Mouse (Mus musculus) neural tube, embryonic 15.5 days (tissue): ENCODE data around the gene Arap2. TPM values are rescaled to one million over a fixed set of nuclear protein-coding genes. Genes with fewer than 3 reads are reported as not detected.
A peak's percentile ranks its signal among the peaks of the same experiment; 100 is the strongest.

ENCODE experiments used
- ATAC-seq: fragments of 200-750 bp; cut with Nextera tagmentation; 2 replicates; pipeline ENCODE4 v1.8.0; 2017; ENCODE audit warnings: mild to moderate bottlenecking, moderate TSS enrichment, moderate library complexity; ENCODE audit not compliant: low FRiP score
- H3K27ac ChIP-seq: fragments of 300-500 bp; sonication (generic); replicated peaks from 2 replicates; pipeline ENCODE4 v1.5.1; 2015; ENCODE audit warnings: mild to moderate bottlenecking, inconsistent platforms
- H3K27me3 ChIP-seq: fragments of 300-500 bp; sonication (generic); replicated peaks from 2 replicates; pipeline ENCODE4 v1.6.1; 2015; ENCODE audit warnings: inconsistent platforms
- H3K36me3 ChIP-seq: fragments of 300-500 bp; sonication (generic); 2 replicates; pipeline ENCODE4 v1.6.1; 2015; ENCODE audit warnings: inconsistent platforms
- H3K4me1 ChIP-seq: fragments of 300-500 bp; sonication (generic); 2 replicates; pipeline ENCODE4 v1.6.1; 2015; ENCODE audit warnings: inconsistent platforms
- H3K4me2 ChIP-seq: fragments of 300-500 bp; sonication (generic); 2 replicates; pipeline ENCODE4 v1.6.1; 2015; ENCODE audit warnings: inconsistent platforms, mild to moderate bottlenecking, moderate library complexity
- H3K4me3 ChIP-seq: fragments of 300-500 bp; sonication (generic); replicated peaks from 2 replicates; pipeline ENCODE4 v1.5.1; 2015; ENCODE audit warnings: mild to moderate bottlenecking, inconsistent platforms
- H3K9ac ChIP-seq: fragments of 300-500 bp; sonication (generic); replicated peaks from 2 replicates; pipeline ENCODE4 v1.6.1; 2015; ENCODE audit warnings: mild to moderate bottlenecking, inconsistent platforms
- H3K9me3 ChIP-seq: fragments of 300-500 bp; sonication (generic); replicated peaks from 2 replicates; pipeline ENCODE4 v1.6.1; 2016; ENCODE audit warnings: inconsistent platforms
- WGBS: fragments of 180-500 bp; shearing (Covaris S2); methylation state at CpG from one replicate; pipeline ENCODE4 v1.1.7; 2015; ENCODE audit warnings: mixed read lengths; 5-methylcytosine and 5-hydroxymethylcytosine counted together
- polyA plus RNA-seq: library from polyadenylated mRNA; unstranded; fragments of >200 nt; fragmentation: Nextera tagmentation; extraction: Ambion mirVana; gene quantifications from 2 replicates; pipeline ENCODE4 v1.2.1, GENCODE M21; 2015

Gene Arap2
- polyA plus RNA-seq, 1 experiment from 2014 or later, result 6.4 TPM

DNA sequence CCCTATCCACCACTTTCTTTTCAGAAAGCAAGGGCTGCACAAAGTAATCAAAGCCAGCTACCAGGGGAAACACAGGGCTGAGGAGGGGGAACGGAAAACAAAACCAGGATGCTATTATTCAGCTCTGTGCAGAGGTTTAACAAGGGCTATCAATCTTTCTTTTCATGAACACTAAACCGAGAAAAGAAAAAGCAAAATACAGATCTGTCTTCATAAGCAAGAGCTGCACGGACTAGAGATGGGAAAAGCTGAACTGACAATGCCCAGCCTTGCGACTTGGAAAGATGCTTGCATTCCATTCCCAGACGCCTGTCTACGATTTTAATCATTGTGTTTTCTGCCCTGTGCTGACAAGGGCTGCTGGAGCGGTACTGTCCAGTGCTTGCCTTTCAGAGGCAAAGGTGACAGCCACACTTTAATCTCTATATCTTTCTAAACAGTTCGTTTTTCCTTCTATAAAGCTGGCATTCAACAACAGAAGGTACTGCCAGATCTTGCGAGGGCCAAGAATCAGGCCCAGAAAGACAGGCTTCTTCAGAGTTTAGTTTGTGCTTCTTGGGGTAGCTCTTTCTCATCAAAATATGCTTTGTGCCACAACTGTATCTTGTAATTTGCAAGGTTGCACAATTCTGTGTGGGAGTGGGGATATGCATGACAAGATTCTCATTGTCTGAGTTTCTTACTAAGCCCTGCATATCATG is 93.1 kb downstream of the Arap2 start:
- 12% methylated on average over 9 of the region's 9 CpGs for WGBS
- peak overlapping the region; percentile 33 for H3K4me2 ChIP-seq

DNA sequence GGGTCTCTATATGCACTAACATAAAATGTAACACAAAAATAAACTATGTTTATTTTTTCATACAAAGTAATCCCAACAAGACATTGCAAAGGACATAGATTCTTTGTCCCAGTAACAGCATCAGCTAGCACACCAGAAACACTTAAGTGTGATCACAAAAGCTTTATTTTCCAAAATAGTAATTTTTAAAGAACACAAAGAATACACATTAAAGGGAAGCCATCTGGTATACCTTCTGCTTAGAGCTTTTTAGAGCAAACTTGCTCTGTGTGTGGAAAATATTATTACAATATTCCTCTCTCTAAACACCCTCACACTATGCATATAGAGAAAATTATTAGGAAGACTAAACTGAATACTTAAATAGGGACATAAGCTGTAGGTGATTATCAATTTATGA is 100.6 kb downstream of the Arap2 start:
- Histone ChIP-seq H3K4me3 (no peak overlapping the region), H3K9me3 (no peaks in the 10 kb centered on the region), H3K9ac (no peak overlapping the region), H3K4me2 (no peak overlapping the region), H3K4me1 (0 out of 2 replicates have a peak, but pooled peaks cover 3% of the 10 kb centered on the region), H3K36me3 (no peaks in the 10 kb centered on the region), H3K27ac (no peak overlapping the region), H3K27me3 (no peaks in the 10 kb centered on the region)
- ATAC-seq, result no peak

More for the DNA sequence above, 93.1 kb downstream of the Arap2 start:
- Histone ChIP-seq H3K4me1 (peaks cover 7% of the 10 kb centered on the region), H3K9me3 (no peaks in the 10 kb centered on the region), H3K36me3 (no peaks in the 10 kb centered on the region), H3K9ac (no peak overlapping the region), H3K27me3 (no peaks in the 10 kb centered on the region), H3K27ac (peak overlapping the region; percentile 48), H3K4me3 (no peak overlapping the region)
- no peak; the same call in 1 of the 2 replicates for ATAC-seq

DNA sequence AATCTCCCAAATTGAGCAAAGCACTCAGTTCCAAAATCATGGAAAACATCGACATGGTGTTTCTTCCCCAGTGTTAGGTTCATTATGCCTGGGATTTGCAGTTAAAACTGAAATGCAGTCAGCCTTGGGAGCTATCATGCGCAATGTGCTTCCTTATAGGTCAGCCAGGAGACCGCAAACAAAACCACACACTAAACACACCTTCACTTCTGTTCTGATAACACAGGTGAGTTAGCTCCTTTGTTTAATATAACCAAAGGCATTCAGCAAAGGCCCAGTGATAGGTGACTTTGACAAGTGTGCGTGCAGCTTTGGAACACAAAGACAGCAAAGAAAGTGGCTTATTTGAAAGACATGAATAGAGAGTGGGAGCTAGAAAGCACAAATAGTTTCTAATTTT is 101.1 kb downstream of the Arap2 start:
- Histone ChIP-seq H3K27me3 (no peaks in the 10 kb centered on the region), H3K36me3 (no peaks in the 10 kb centered on the region), H3K4me2 (no peak overlapping the region), H3K27ac (no peak overlapping the region), H3K4me1 (0 out of 2 replicates have a peak, but pooled peaks cover 3% of the 10 kb centered on the region), H3K4me3 (no peak overlapping the region), H3K9me3 (no peaks in the 10 kb centered on the region), H3K9ac (no peak overlapping the region)
- WGBS, result 66% methylated on average over 4 of the region's 4 CpGs
- no peak for ATAC-seq

DNA sequence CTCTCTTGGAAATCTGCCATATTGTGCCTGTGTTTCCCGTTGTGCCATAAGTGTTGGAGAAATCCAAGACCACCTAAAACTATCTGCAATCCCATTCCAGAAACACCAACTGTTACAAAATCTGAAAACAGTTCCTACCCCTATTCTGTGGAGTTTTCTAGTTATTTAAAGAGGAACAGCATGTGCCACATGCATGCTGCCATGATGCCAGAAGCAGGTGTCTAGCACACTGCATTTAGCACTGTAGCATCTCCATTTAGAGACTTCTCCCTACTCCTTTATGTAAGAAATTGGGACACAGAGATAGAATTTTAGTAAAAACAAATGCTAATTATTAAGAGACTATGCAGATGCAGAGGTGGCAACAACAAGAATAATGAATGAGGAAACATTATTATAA is 102.8 kb downstream of the Arap2 start:
- Histone ChIP-seq H3K4me2 (no peak overlapping the region), H3K9ac (no peak overlapping the region), H3K4me1 (0 out of 2 replicates have a peak, but pooled peaks cover 3% of the 10 kb centered on the region), H3K27me3 (no peaks in the 10 kb centered on the region), H3K27ac (no peak overlapping the region), H3K9me3 (no peaks in the 10 kb centered on the region), H3K36me3 (no peaks in the 10 kb centered on the region), H3K4me3 (no peak overlapping the region)
- 82% methylated on average over 1 of the region's 1 CpGs for WGBS
- ATAC-seq, result no peak

DNA sequence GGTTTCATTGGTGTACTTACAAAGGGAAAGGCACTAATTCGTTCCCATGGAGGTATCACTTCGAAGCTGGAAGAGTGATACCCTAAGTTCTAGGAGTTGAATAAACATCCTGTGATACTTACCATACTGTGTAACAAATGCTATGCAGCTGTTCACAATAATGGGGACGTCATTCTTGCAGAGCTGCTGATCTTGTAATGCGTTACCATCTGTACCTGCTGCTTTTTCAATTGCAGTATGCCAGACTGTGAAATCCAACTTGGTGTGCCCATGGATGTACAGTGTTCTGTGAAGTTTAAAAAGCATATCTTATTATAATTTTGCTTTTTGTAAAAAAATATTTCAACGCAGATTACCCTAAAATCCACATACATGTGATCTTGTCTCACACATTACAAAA is 112.0 kb downstream of the Arap2 start:
- Histone ChIP-seq H3K4me3 (no peak overlapping the region), H3K9me3 (no peaks in the 10 kb centered on the region), H3K36me3 (no peaks in the 10 kb centered on the region), H3K9ac (no peak overlapping the region), H3K27me3 (no peaks in the 10 kb centered on the region), H3K4me1 (no peaks in the 10 kb centered on the region), H3K27ac (no peak overlapping the region), H3K4me2 (no peak overlapping the region)
- ATAC-seq, result 0 out of 2 replicates have a peak, but pooled peaks have one; percentile 53
- WGBS, result 73% methylated on average over 5 of the region's 5 CpGs

DNA sequence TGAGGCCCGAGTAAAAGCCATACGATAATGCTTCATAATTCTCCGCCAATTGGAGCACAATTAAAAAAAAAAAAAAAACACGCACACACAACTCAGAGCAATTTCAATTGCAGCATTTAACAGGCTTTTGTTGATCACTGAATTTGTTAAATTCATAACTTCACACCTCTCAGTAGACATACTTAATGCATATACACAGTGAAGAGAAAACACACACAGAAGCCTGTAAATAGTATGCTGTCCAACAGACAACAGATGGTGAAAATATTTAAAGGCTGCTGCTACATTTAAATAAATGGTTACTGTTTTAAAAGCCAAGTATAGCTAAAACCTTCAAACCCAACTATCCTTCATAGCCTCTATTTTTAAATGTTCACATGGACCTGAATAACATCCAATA is 123.6 kb downstream of the Arap2 start:
- WGBS, result 90% methylated on average over 4 of the region's 4 CpGs
- Histone ChIP-seq H3K27me3 (no peaks in the 10 kb centered on the region), H3K36me3 (no peaks in the 10 kb centered on the region), H3K27ac (no peak overlapping the region), H3K9ac (no peak overlapping the region), H3K4me3 (no peak overlapping the region), H3K4me2 (no peak overlapping the region), H3K4me1 (0 out of 2 replicates have a peak, but pooled peaks cover 3% of the 10 kb centered on the region), H3K9me3 (no peaks in the 10 kb centered on the region)
- no peak for ATAC-seq

DNA sequence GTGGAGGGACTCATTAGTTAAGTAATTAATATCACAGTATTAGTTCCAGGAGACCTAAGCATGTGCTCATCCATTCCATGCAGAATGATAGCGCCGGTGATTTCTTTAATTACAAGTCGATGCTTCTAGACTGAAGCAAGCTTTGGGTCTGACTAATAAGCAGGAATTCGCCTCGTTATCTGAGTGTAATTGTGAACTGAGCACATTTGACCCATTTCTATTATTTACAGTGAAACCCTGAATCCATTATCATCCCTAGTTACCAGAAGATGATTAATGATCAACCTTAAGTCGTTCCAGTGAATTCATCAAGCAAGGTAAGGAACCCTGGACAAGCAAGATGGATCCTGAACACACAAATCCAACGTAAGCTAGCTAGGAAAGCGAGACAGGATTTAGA is 125.5 kb downstream of the Arap2 start:
- H3K36me3 ChIP-seq, result no peaks in the 10 kb centered on the region
- H3K27me3 ChIP-seq, result no peaks in the 10 kb centered on the region
- H3K4me3 ChIP-seq, result no peak overlapping the region
- no peak for ATAC-seq
- H3K9me3 ChIP-seq, result no peaks in the 10 kb centered on the region
- H3K9ac ChIP-seq, result no peak overlapping the region
- WGBS, result 68% methylated on average over 8 of the region's 8 CpGs
- H3K27ac ChIP-seq, result no peak overlapping the region
- H3K4me2 ChIP-seq, result no peak overlapping the region
- 0 out of 2 replicates have a peak, but pooled peaks cover 3% of the 10 kb centered on the region for H3K4me1 ChIP-seq

DNA sequence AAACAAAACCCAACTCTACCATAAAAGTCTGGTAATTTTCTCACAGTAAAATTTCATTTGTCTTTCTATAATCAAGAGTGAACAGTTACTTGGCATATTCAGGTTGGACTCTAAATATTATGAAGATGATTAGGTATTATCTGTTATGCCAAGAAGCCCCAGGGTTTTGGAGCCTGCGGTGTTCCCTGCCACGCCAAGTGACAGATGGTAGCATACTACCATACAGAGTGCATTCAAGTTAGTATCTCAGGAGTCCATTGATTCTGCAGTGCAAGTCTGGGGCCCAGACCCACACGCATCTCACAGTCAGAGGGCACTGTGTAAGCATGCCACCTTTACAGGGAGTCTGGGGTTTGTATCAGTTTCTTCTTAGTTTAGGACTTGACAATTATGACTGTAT is 129.6 kb downstream of the Arap2 start:
- Histone ChIP-seq H3K36me3 (no peaks in the 10 kb centered on the region), H3K9me3 (no peaks in the 10 kb centered on the region), H3K27me3 (no peaks in the 10 kb centered on the region), H3K4me1 (no peaks in the 10 kb centered on the region), H3K4me2 (no peak overlapping the region), H3K9ac (no peak overlapping the region), H3K4me3 (no peak overlapping the region), H3K27ac (no peak overlapping the region)
- ATAC-seq, result no peak
- WGBS, result 83% methylated on average over 3 of the region's 3 CpGs

DNA sequence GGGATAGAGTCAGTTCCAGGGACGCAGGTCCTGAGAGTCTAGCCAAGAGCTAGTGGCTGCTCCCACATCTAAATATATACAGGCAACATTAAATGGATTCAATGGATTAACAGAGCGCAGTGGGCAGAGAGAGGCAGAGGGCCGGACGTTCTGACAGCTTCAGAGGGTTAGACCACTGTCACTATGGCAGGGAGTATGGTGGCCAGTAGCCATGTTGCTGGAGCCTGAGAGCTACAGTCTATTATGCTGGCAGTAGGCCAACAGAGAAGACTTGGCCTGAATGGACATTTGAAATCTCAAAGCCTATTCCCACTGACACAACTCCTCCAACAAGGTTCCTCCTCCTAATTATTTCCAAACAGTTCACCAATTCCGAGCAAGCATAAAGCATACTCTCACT is 137.1 kb downstream of the Arap2 start:
- Histone ChIP-seq H3K36me3 (no peaks in the 10 kb centered on the region), H3K27ac (no peak overlapping the region), H3K27me3 (no peaks in the 10 kb centered on the region), H3K9ac (no peak overlapping the region), H3K9me3 (no peaks in the 10 kb centered on the region), H3K4me1 (no peaks in the 10 kb centered on the region), H3K4me3 (no peak overlapping the region), H3K4me2 (no peak overlapping the region)
- ATAC-seq, result no peak
- 95% methylated on average over 5 of the region's 5 CpGs for WGBS

DNA sequence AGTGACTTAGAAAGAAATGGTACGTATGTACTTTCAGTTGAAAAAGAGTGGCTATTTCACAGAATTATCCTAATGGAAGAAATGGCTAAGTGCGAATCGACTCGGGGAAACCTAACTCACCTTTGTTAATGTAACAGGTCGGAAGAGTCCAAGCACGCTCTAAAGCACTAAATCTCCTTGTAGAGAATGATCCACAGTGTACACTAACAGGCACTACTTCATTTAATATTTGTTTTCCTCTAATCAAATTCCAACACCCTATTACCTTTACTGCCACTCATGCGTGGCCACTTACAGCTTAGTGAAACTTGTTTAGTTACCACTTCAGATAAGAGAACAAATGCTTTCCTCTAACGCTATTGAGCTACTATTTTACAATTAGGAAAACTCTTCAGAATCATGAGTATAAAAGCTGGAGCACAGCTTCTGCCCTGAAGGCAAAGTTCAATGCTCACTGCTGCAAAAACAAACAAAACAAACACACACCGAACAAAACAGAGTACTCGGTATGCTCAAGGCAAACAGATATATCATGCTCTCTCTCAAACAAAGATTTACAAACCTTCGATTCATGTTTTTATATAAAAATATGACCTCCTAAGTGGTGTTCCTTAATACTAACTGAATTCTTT is 143.0 kb downstream of the Arap2 start:
- Histone ChIP-seq H3K9ac (no peak overlapping the region), H3K4me2 (no peak overlapping the region), H3K27me3 (no peaks in the 10 kb centered on the region), H3K27ac (no peak overlapping the region), H3K36me3 (no peaks in the 10 kb centered on the region), H3K4me1 (no peaks in the 10 kb centered on the region), H3K9me3 (no peaks in the 10 kb centered on the region), H3K4me3 (no peak overlapping the region)
- 88% methylated on average over 11 of the region's 11 CpGs for WGBS
- ATAC-seq, result no peak

DNA sequence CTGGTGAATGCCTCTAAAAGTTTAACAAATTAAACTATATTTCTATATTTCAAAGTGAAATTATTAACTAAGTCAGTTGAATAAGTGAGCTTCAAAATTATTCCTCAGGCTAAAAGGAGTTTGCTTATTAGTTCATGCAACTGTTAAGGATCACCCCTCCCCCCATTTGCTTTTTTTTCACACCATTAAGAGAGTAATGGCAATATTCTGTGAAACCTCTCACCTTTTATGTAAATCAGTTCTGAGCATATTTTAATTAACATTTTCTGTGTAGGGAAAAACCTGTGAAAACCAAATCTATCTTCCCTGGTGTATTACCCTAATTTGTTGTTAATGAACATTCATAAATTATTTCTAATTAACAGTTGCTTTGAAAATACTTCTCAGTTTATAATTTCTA is 147.7 kb downstream of the Arap2 start:
- H3K4me2 ChIP-seq, result no peak overlapping the region
- no peaks in the 10 kb centered on the region for H3K9me3 ChIP-seq
- H3K27me3 ChIP-seq, result no peaks in the 10 kb centered on the region
- no peak for ATAC-seq
- no peak overlapping the region for H3K9ac ChIP-seq
- H3K4me3 ChIP-seq, result no peak overlapping the region
- no peaks in the 10 kb centered on the region for H3K4me1 ChIP-seq
- no peaks in the 10 kb centered on the region for H3K36me3 ChIP-seq
- no peak overlapping the region for H3K27ac ChIP-seq

DNA sequence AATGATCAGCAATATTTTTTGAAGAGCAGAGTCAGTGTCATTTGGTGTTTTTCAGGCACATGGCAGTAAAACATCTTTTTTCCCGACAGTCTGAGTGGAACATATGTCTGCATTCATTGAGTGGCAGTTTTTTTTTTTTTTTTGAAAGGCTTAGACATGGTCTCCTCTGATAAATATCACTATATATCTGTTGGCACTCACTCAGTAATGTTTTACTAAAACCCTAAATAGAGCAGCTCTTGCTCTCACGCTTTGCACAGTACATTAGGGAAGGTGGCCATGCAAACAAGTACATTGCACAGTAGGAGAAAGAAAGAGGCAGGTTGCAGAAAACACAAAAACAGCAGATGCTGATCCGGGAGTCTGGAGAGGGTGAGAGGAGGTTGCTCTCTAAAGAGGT is 154.0 kb downstream of the Arap2 start:
- H3K27me3 ChIP-seq, result no peaks in the 10 kb centered on the region
- no peaks in the 10 kb centered on the region for H3K9me3 ChIP-seq
- no peak for ATAC-seq
- 67% methylated on average over 3 of the region's 3 CpGs for WGBS
- H3K4me3 ChIP-seq, result no peak overlapping the region
- H3K36me3 ChIP-seq, result no peaks in the 10 kb centered on the region
- H3K4me1 ChIP-seq, result no peaks in the 10 kb centered on the region
- no peak overlapping the region for H3K4me2 ChIP-seq
- H3K27ac ChIP-seq, result no peak overlapping the region
- H3K9ac ChIP-seq, result no peak overlapping the region
